In genomic region chr11:6900357-6900756, GRCm38 (mm10) we compare ENCODE assay signal across 13 mouse cellular contexts.
DNase-seq lines count a peak whose midpoint lies in the region; ATAC-seq and TF ChIP-seq lines count a peak whose summit lies in the region.
"Had no signal": no experiment of that assay in that cellular context is flagged by ENCODE, and none has a peak within 500 bp of the region (broad histone marks: within the 10 kb centered on the region; RNA-seq: fewer than 3 reads in every experiment).

No protein-coding gene starts in this region.

- WGBS in lung, embryonic 14.5 days: 50% methylated on average over 12 of the region's 12 CpGs
- 23% methylated on average over 12 of the region's 12 CpGs for WGBS in hindbrain, embryonic 16.5 days
- WGBS in midbrain, embryonic 16.5 days: 9% methylated on average over 12 of the region's 12 CpGs
- 68% methylated on average over 12 of the region's 12 CpGs for WGBS in kidney, embryonic 14.5 days

- H3K4me1 ChIP-seq in lung, embryonic 14.5 days (ENCODE audit: insufficient read depth): peaks cover 7% of the 10 kb centered on the region; the same call in 1 of the 2 replicates
- H3K4me1 ChIP-seq in hindbrain, embryonic 16.5 days (ENCODE audit: control insufficient read depth, insufficient read depth, low read depth, low read length): peaks cover 8% of the 10 kb centered on the region
- H3K4me1 ChIP-seq in midbrain, embryonic 16.5 days (ENCODE audit: control insufficient read depth, insufficient read depth, low read length): peaks cover 16% of the 10 kb centered on the region
- no peaks in the 10 kb centered on the region for H3K4me1 ChIP-seq in kidney, embryonic 14.5 days (ENCODE audit: control insufficient read depth, insufficient read depth, low read length)
- H3K4me1 ChIP-seq: liver, embryonic 15.5 days had no signal

- H3K9ac ChIP-seq in lung, embryonic 14.5 days: no peak overlapping the region
- H3K9ac ChIP-seq in hindbrain, embryonic 16.5 days (ENCODE audit: low read depth, low read length): no peak overlapping the region
- H3K9ac ChIP-seq in midbrain, embryonic 16.5 days (ENCODE audit: low read depth, low read length): peak overlapping the region; percentile 10; the same call in 1 of the 2 replicates
- H3K9ac ChIP-seq in kidney, embryonic 14.5 days (ENCODE audit: low read depth, low read length): no peak overlapping the region
- H3K9ac ChIP-seq: kidney, embryonic 15.5 days; liver, embryonic 15.5 days had no signal

- no peak for TF ChIP-seq POLR2A in brain, embryonic 14.5 days (IDR thresholded peaks at IDR 0.05; ENCODE audit: borderline replicate concordance, extremely low read depth, insufficient read depth, insufficient read length, poor library complexity, severe bottlenecking)

- no peak overlapping the region for H3K4me3 ChIP-seq in lung, embryonic 14.5 days (ENCODE audit: low read depth, low read length)
- H3K4me3 ChIP-seq in hindbrain, embryonic 16.5 days (ENCODE audit: low read length): no peak overlapping the region
- H3K4me3 ChIP-seq in midbrain, embryonic 16.5 days (ENCODE audit: low read depth, low read length): no peak overlapping the region
- H3K4me3 ChIP-seq in kidney, embryonic 14.5 days (ENCODE audit: low read length): no peak overlapping the region
- H3K4me3 ChIP-seq: kidney, embryonic 15.5 days; liver, embryonic 15.5 days had no signal

- TF ChIP-seq CTCF in lung, embryonic 14.5 days (IDR thresholded peaks at IDR 0.05; ENCODE audit: low read depth): no peak
- TF ChIP-seq CTCF in brain, embryonic 14.5 days (IDR thresholded peaks at IDR 0.05; ENCODE audit: borderline replicate concordance, extremely low read depth, insufficient read depth, insufficient read length): no peak

- no peak for ATAC-seq in lung, embryonic 14.5 days (ENCODE audit: insufficient read depth)
- ATAC-seq in hindbrain, embryonic 16.5 days: 0 out of 2 replicates have a peak, but pooled peaks have one; percentile 31
- ATAC-seq in midbrain, embryonic 16.5 days: peak; percentile 67
- ATAC-seq in kidney, embryonic 14.5 days (ENCODE audit: low FRiP score, low TSS enrichment): no peak

- H3K27ac ChIP-seq in lung, embryonic 14.5 days (ENCODE audit: low read depth): peak overlapping the region; percentile 67; the same call in 1 of the 2 replicates
- peak overlapping the region; percentile 55; the same call in 1 of the 2 replicates for H3K27ac ChIP-seq in hindbrain, embryonic 16.5 days (ENCODE audit: low read depth, low read length)
- peak overlapping the region; percentile 41; the same call in 1 of the 2 replicates for H3K27ac ChIP-seq in midbrain, embryonic 16.5 days (ENCODE audit: low read length)
- H3K27ac ChIP-seq in kidney, embryonic 14.5 days (ENCODE audit: low read depth, low read length): no peak overlapping the region
- H3K27ac ChIP-seq: kidney, embryonic 15.5 days; liver, embryonic 15.5 days had no signal

- no peaks in the 10 kb centered on the region for H3K36me3 ChIP-seq in lung, embryonic 14.5 days (ENCODE audit: insufficient read depth)
- no peaks in the 10 kb centered on the region for H3K36me3 ChIP-seq in hindbrain, embryonic 16.5 days (ENCODE audit: control insufficient read depth, insufficient read depth, low read length)
- H3K36me3 ChIP-seq in midbrain, embryonic 16.5 days (ENCODE audit: control insufficient read depth, insufficient read depth, low read length): no peaks in the 10 kb centered on the region
- no peaks in the 10 kb centered on the region for H3K36me3 ChIP-seq in kidney, embryonic 14.5 days (ENCODE audit: control insufficient read depth, insufficient read depth, low read length)
- H3K36me3 ChIP-seq: kidney, embryonic 15.5 days; liver, embryonic 15.5 days had no signal

- H3K9me3 ChIP-seq in lung, embryonic 14.5 days (ENCODE audit: low read depth, low read length): no peaks in the 10 kb centered on the region
- H3K9me3 ChIP-seq in hindbrain, embryonic 16.5 days (ENCODE audit: control insufficient read depth, low read length): no peaks in the 10 kb centered on the region
- H3K9me3 ChIP-seq in midbrain, embryonic 16.5 days (replicated peaks; ENCODE audit: control insufficient read depth, low read length, poor library complexity, severe bottlenecking): no peaks in the 10 kb centered on the region
- H3K9me3 ChIP-seq in kidney, embryonic 14.5 days (ENCODE audit: control insufficient read depth, low read length): no peaks in the 10 kb centered on the region
- H3K9me3 ChIP-seq: kidney, embryonic 15.5 days; liver, embryonic 15.5 days had no signal

- H3K4me2 ChIP-seq in lung, embryonic 14.5 days: no peak overlapping the region
- no peak overlapping the region; the same call in 1 of the 2 replicates for H3K4me2 ChIP-seq in hindbrain, embryonic 16.5 days (ENCODE audit: low read length)
- peak overlapping the region; percentile 34 for H3K4me2 ChIP-seq in midbrain, embryonic 16.5 days (ENCODE audit: low read length)
- no peak overlapping the region for H3K4me2 ChIP-seq in kidney, embryonic 14.5 days (replicated peaks; ENCODE audit: low read depth, low read length)
- H3K4me2 ChIP-seq: kidney, embryonic 15.5 days; liver, embryonic 15.5 days had no signal

- H3K27me3 ChIP-seq in lung, embryonic 14.5 days (ENCODE audit: insufficient read depth, low read length): no peaks in the 10 kb centered on the region
- no peaks in the 10 kb centered on the region for H3K27me3 ChIP-seq in hindbrain, embryonic 16.5 days (replicated peaks; ENCODE audit: control insufficient read depth, insufficient read depth, low read length)
- H3K27me3 ChIP-seq in midbrain, embryonic 16.5 days (ENCODE audit: control insufficient read depth, insufficient read depth, low read depth, low read length): no peaks in the 10 kb centered on the region
- H3K27me3 ChIP-seq in kidney, embryonic 14.5 days (ENCODE audit: control insufficient read depth, insufficient read depth, low read length): no peaks in the 10 kb centered on the region
- H3K27me3 ChIP-seq: kidney, embryonic 15.5 days; liver, embryonic 15.5 days had no signal

- DNase-seq in lung, embryonic 14.5 days: no peak
- no peak for DNase-seq in lung, postnatal 14 days
- DNase-seq in brain, embryonic 14.5 days (ENCODE audit: low read depth): peak; percentile 70
- no peak for DNase-seq in cerebellum, postnatal 10 days
- DNase-seq: adrenal gland, postnatal 10 days; heart, postnatal 36 days; right cerebral cortex, postnatal 14 days; thymus, postnatal 36 days had no signal

Comparison
In these comparisons a context has a peak if more than half of its experiments do, and no peak if none do; other contexts are left out.
1. ATAC-seq: peak in hindbrain, embryonic 16.5 days (single experiment) and midbrain, embryonic 16.5 days (single experiment); none in lung, embryonic 14.5 days (single experiment) and kidney, embryonic 14.5 days (single experiment).